Mouse (Mus musculus) cerebellum, adult 2 months (tissue): Measurements from ENCODE around the gene Ssu2. TPM values are rescaled to one million over a fixed set of nuclear protein-coding genes. Genes with fewer than 3 reads are reported as not detected.

Experiments used
- DNase-seq, 2 experiments: peaks; one replicate each; pipeline ENCODE4 v3.0.0; 2021
- H3K27ac ChIP-seq: fragments of 200-500 bp; 2 replicates; pipeline ENCODE4 v1.5.1; 2012; ENCODE audit warnings: low read length, control low read depth, inconsistent platforms; ENCODE audit not compliant: insufficient read depth
- H3K27me3 ChIP-seq: fragments of 200-500 bp; 2 replicates; pipeline ENCODE4 v1.6.1; 2012; ENCODE audit warnings: inconsistent platforms, mild to moderate bottlenecking, low read length, moderate library complexity; ENCODE audit not compliant: control insufficient read depth, insufficient read depth
- H3K4me1 ChIP-seq: fragments of 200-500 bp; 2 replicates; pipeline ENCODE4 v1.6.1; 2011; ENCODE audit warnings: low read length; ENCODE audit not compliant: control insufficient read depth, insufficient read depth
- H3K4me3 ChIP-seq: fragments of 200-500 bp; replicated peaks from 2 replicates; pipeline ENCODE3; 2011; ENCODE audit warnings: mild to moderate bottlenecking, low read depth, low read length, control low read depth; ENCODE audit not compliant: insufficient read depth
- CTCF ChIP-seq: fragments of 200-500 bp; IDR thresholded peaks from 2 replicates; pipeline ENCODE4 v1.5.1; 2011; ENCODE audit warnings: low read depth, mild to moderate bottlenecking, control low read depth, low read length, moderate library complexity, borderline replicate concordance; ENCODE audit not compliant: insufficient read depth
- POLR2A ChIP-seq: fragments of 200-500 bp; IDR thresholded peaks from 2 replicates; pipeline ENCODE4 v1.6.1; 2011; ENCODE audit warnings: low read length, control low read depth, borderline replicate concordance; ENCODE audit not compliant: insufficient read depth
- WGBS: fragments of 180-500 bp; shearing (Covaris S2); methylation state at CpG from one replicate; pipeline ENCODE4 v1.1.7; 2018; 5-methylcytosine and 5-hydroxymethylcytosine counted together
- polyA plus RNA-seq: library from polyadenylated mRNA; depleted of rRNA; stranded (reverse); fragments of >200 nt; gene quantifications from 2 replicates; pipeline ENCODE4 v1.2.3, GENCODE M21; 2012

The Ssu2 gene
- polyA plus RNA-seq, 1 experiment = 0.18 TPM

- Histone ChIP-seq H3K27me3 (no peaks in the 10 kb centered on the region), H3K4me1 (no peaks in the 10 kb centered on the region), H3K4me3 (no peak overlapping the region), H3K27ac (no peak overlapping the region)
- no peak for TF ChIP-seq CTCF
- no peak for TF ChIP-seq POLR2A
- 47% methylated on average over 2 of the region's 2 CpGs for WGBS
- peak in 1 of 2 experiments; percentile 10 for DNase-seq
Measured at GRCm38 (mm10) chr6:112364581-112364980, 23.2 kb downstream of the Ssu2 start.

GRCm38 (mm10) chr6:112362349-112362958 lies 25.4 kb downstream of the Ssu2 start:
- Histone ChIP-seq H3K4me3 (no peak overlapping the region), H3K27me3 (no peaks in the 10 kb centered on the region), H3K27ac (no peak overlapping the region), H3K4me1 (no peaks in the 10 kb centered on the region)
- DNase-seq = peak; percentile 21 to 49
- peak; percentile 89 for TF ChIP-seq CTCF
- TF ChIP-seq POLR2A = no peak
- 32% methylated on average over 6 of the region's 6 CpGs for WGBS

DNA sequence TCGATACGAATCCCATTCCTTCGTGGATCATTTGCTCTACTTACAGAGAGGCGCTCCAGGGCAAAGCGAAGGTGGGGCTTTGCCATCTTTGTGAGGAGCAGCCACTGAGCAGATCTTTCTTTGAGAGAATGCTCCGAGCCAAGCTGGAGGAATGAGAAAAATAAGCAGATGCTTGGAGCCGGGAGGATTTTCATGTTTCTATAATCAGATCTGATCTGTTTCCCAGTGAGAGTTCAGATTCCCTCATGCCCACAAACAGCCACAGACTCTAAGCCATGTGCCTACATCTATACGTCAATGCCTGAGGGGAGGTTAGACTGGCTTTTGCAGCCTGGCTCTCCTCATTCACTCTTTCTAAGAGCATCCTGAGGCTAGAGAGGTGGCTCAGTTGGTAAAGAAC lies 27.1 kb downstream of the Ssu2 start:
- Histone ChIP-seq H3K27me3 (no peaks in the 10 kb centered on the region), H3K27ac (no peak overlapping the region), H3K4me1 (no peaks in the 10 kb centered on the region), H3K4me3 (no peak overlapping the region)
- no peak for DNase-seq
- no peak for TF ChIP-seq POLR2A
- TF ChIP-seq CTCF = no peak
- WGBS = 74% methylated on average over 8 of the region's 8 CpGs

- H3K4me3 ChIP-seq = no peak overlapping the region
Measured at GRCm38 (mm10) chr6:112359341-112359740, 28.5 kb downstream of the Ssu2 start.

GRCm38 (mm10) chr6:112350452-112350851 lies 37.4 kb downstream of the Ssu2 start:
- TF ChIP-seq POLR2A (no peak), CTCF (no peak)
- H3K27me3 ChIP-seq = no peaks in the 10 kb centered on the region
- no peak for DNase-seq
- H3K4me1 ChIP-seq = no peaks in the 10 kb centered on the region
- no peak overlapping the region for H3K4me3 ChIP-seq
- H3K27ac ChIP-seq = no peak overlapping the region
- WGBS = 92% methylated on average over 4 of the region's 4 CpGs

More at GRCm38 (mm10) chr6:112359341-112359740, 28.5 kb downstream of the Ssu2 start:
- no peak overlapping the region for H3K27ac ChIP-seq
- no peaks in the 10 kb centered on the region for H3K27me3 ChIP-seq
- WGBS = 66% methylated on average over 1 of the region's 1 CpGs
- no peaks in the 10 kb centered on the region for H3K4me1 ChIP-seq
- DNase-seq = no peak
- no peak for TF ChIP-seq POLR2A

DNA sequence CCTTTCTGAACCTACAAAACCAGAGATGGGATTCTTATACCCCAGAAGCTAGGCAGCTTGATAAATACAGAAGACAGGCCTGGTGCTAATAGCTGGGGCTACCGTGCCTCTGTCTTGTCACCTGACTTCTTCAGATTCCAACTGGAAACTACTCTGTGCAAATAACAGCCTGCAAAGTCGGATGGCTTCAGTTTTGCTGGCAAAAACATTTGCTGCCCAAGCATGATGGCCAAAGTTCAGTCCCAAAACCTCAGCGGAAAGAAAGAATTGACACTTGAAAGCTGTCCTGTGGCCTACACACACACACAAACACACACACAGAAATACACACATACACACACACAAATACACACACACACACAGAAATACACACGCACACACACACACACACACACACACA lies 48.8 kb downstream of the Ssu2 start:
- H3K27me3 ChIP-seq = no peaks in the 10 kb centered on the region
- H3K27ac ChIP-seq = no peak overlapping the region
- no peaks in the 10 kb centered on the region for H3K4me1 ChIP-seq
- no peak for TF ChIP-seq CTCF
- TF ChIP-seq POLR2A = no peak
- no peak overlapping the region for H3K4me3 ChIP-seq
- no peak for DNase-seq
- WGBS = 76% methylated on average over 4 of the region's 4 CpGs

- no peak overlapping the region for H3K4me3 ChIP-seq
- no peak overlapping the region for H3K27ac ChIP-seq
- TF ChIP-seq CTCF (no peak), POLR2A (no peak)
- no peak for DNase-seq
- no peaks in the 10 kb centered on the region for H3K4me1 ChIP-seq
- WGBS = 88% methylated on average over 6 of the region's 6 CpGs
- H3K27me3 ChIP-seq = no peaks in the 10 kb centered on the region
Measured at GRCm38 (mm10) chr6:112337667-112338066, 50.2 kb downstream of the Ssu2 start.

DNA sequence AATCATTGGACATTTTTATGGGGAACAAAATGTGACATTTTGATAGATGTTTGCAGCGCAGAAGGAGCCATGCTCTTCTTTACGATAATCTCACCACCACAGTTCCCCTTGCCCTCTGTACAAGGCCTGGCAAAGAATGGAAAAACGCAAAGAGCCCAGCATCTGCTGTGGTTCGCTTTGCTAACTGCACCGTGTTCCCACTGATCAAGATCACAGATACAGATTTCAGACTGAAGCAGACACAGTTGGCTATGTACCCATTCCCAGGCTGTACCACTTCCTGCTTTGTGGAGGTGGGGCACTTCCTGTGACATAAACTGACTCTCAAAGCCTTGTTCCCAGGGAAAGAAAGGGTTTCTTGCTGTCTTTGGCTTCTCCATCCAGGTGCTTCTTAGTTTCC lies 53.9 kb downstream of the Ssu2 start:
- no peaks in the 10 kb centered on the region for H3K27me3 ChIP-seq
- no peak overlapping the region for H3K4me3 ChIP-seq
- no peak overlapping the region for H3K27ac ChIP-seq
- DNase-seq = no peak
- WGBS = 77% methylated on average over 5 of the region's 5 CpGs
- TF ChIP-seq POLR2A = no peak
- no peak for TF ChIP-seq CTCF
- no peaks in the 10 kb centered on the region for H3K4me1 ChIP-seq

GRCm38 (mm10) chr6:112331223-112331598 lies 56.6 kb downstream of the Ssu2 start:
- WGBS = 85% methylated on average over 6 of the region's 6 CpGs
- Histone ChIP-seq H3K27me3 (no peaks in the 10 kb centered on the region), H3K4me3 (no peak overlapping the region), H3K27ac (no peak overlapping the region), H3K4me1 (no peaks in the 10 kb centered on the region)
- TF ChIP-seq CTCF (no peak), POLR2A (no peak)
- no peak for DNase-seq
